Mouse (Mus musculus) small intestine, adult 2 months (tissue): ENCODE data around the gene Daam1. TPM values are rescaled to one million over a fixed set of nuclear protein-coding genes. Genes with fewer than 3 reads are reported as not detected.

ENCODE experiments used
- H3K27ac ChIP-seq: fragments of 200-500 bp; 2 replicates; pipeline ENCODE4 v1.5.1; 2012; ENCODE audit warnings: low read depth, low read length, control low read depth, inconsistent platforms; ENCODE audit not compliant: insufficient read depth
- H3K27me3 ChIP-seq: fragments of 200-500 bp; 2 replicates; pipeline ENCODE4 v1.6.1; 2012; ENCODE audit warnings: mild to moderate bottlenecking, moderate library complexity, low read length, inconsistent platforms; ENCODE audit not compliant: control insufficient read depth, insufficient read depth
- H3K36me3 ChIP-seq: fragments of 200-500 bp; 2 replicates; pipeline ENCODE4 v1.6.1; 2012; ENCODE audit warnings: mild to moderate bottlenecking, low read length, control low read depth, inconsistent platforms; ENCODE audit not compliant: control insufficient read depth, insufficient read depth
- H3K4me1 ChIP-seq: fragments of 200-500 bp; 2 replicates; pipeline ENCODE4 v1.6.1; 2012; ENCODE audit warnings: low read length, inconsistent platforms, mixed read lengths; ENCODE audit not compliant: control insufficient read depth, insufficient read depth, insufficient read length
- H3K4me3 ChIP-seq: fragments of 200-500 bp; 2 replicates; pipeline ENCODE4 v1.5.1; 2012; ENCODE audit warnings: low read depth, mild to moderate bottlenecking, control low read depth, inconsistent platforms, low read length, moderate library complexity
- CTCF ChIP-seq: fragments of 200-500 bp; IDR thresholded peaks from 2 replicates; pipeline ENCODE4 v1.5.1; 2012; ENCODE audit warnings: low read depth, mild to moderate bottlenecking, control low read depth, inconsistent platforms, low read length, moderate library complexity, mixed read lengths; ENCODE audit not compliant: insufficient replicate concordance, insufficient read length; ENCODE audit errors: extremely low read depth
- POLR2A ChIP-seq: fragments of 200-500 bp; IDR thresholded peaks from 2 replicates; pipeline ENCODE4 v1.6.1; 2012; ENCODE audit warnings: low read depth, mild to moderate bottlenecking, control low read depth, inconsistent platforms, low read length, moderate library complexity
- WGBS: fragments of 180-500 bp; shearing (Covaris S2); methylation state at CpG from one replicate; pipeline ENCODE4 v1.1.7; 2018; 5-methylcytosine and 5-hydroxymethylcytosine counted together
- polyA plus RNA-seq: library from polyadenylated mRNA; depleted of rRNA; stranded (reverse); fragments of >200 nt; gene quantifications from 2 replicates; pipeline ENCODE4 v1.2.3, GENCODE M21; 2012

Gene Daam1
- polyA plus RNA-seq, 1 experiment = 2.4 TPM

DNA sequence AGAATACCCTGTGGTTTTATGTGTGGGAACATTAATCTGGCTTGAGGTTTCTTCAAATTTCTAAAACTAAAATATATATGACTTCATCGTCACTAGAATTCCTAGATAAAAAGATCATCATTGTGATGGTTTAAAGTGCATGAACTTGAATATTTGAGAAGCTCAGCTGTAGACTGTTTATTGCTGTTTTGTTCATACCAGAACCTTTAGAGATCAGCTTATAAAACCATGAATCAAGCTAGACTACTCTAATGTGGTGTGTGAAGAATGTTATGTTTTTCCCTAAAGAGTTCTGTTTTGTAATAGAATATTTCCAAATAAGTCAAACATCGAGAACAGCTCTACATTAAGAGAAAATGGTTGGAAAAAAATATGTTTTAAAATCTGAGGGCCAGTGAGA lies 156.3 kb downstream of the Daam1 start:
- H3K27ac ChIP-seq = no peak overlapping the region
- TF ChIP-seq POLR2A (no peak), CTCF (no peak)
- WGBS = 91% methylated on average over 2 of the region's 2 CpGs
- no peak overlapping the region for H3K4me3 ChIP-seq
- H3K36me3 ChIP-seq = peaks cover 60% of the 10 kb centered on the region
- H3K27me3 ChIP-seq = no peaks in the 10 kb centered on the region
- no peaks in the 10 kb centered on the region for H3K4me1 ChIP-seq

DNA sequence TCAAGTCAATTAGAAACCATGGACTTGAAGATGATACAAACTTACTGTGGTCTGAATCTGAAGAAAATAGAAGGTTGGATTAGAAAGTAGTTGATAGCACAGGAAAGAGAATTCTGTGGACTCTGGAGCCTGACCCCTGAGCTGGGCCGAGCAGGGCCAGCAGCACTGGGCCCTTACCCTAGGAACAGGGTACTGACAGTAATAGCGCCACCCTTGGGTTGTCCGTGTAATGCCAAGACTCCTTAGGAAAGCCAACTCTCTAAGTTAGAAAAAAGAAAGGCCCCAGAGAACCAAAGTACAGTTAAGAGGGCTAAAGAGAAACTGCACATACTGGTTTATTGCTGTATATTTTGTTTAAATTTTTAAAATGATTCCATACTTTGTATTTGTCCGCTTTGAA lies 157.0 kb downstream of the Daam1 start:
- no peaks in the 10 kb centered on the region for H3K27me3 ChIP-seq
- H3K27ac ChIP-seq = no peak overlapping the region
- WGBS = 89% methylated on average over 4 of the region's 4 CpGs
- H3K4me1 ChIP-seq = no peaks in the 10 kb centered on the region
- H3K4me3 ChIP-seq = no peak overlapping the region
- peaks cover 60% of the 10 kb centered on the region for H3K36me3 ChIP-seq
- no peak for TF ChIP-seq POLR2A
- TF ChIP-seq CTCF = no peak

DNA sequence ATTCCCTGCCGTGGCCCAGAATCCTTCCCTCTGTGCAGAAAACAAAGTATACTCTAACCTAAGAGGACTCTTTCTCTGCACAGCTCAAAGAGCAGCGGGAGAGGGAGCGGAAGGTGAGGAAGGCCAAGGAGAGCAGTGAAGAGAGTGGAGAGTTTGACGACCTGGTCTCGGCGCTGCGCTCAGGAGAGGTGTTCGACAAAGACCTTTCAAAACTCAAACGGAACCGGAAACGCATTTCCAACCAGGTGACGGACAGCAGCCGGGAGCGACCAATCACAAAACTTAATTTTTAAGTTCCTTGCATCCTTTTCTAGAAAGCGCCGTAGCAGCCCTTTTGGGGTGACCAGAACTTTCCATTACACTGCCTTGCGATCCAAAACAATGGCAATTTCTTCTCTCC lies 158.7 kb downstream of the Daam1 start:
- TF ChIP-seq POLR2A = no peak
- Histone ChIP-seq H3K27ac (no peak overlapping the region), H3K4me1 (no peaks in the 10 kb centered on the region), H3K27me3 (no peaks in the 10 kb centered on the region), H3K36me3 (peaks cover 53% of the 10 kb centered on the region), H3K4me3 (no peak overlapping the region)
- WGBS = 96% methylated on average over 17 of the region's 17 CpGs

DNA sequence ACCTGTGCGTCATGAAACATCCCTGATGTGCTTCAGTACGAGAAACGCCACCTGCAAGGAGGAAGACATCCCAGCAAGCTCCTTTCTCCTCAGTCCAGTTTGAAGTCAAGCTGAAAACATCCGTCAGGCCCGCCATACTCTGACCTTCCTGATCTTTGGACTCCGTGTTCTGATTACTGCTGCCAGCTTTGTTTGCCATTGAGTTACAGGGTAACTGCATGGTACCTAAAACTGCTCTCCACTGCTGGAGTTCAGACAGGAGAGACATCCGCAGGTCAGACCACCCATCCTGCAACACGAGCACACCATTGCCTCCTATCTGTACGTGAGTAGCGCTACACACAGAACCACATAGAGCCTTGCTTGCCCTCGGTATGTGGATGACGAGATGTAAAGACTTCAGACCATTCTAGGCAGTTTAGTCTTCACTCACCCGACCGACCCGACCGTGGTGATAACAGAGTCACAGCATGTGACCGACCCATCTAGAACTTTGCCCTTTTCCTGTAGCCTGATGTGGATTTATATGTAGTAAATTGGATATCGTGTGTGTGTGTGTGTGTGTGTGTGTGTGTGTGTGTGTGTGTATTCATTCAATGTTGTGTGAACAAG lies 161.8 kb downstream of the Daam1 start:
- Histone ChIP-seq H3K36me3 (peaks cover 42% of the 10 kb centered on the region), H3K27me3 (no peaks in the 10 kb centered on the region), H3K27ac (no peak overlapping the region), H3K4me3 (no peak overlapping the region), H3K4me1 (no peaks in the 10 kb centered on the region)
- 61% methylated on average over 18 of the region's 18 CpGs for WGBS
- TF ChIP-seq POLR2A = no peak
- no peak for TF ChIP-seq CTCF

DNA sequence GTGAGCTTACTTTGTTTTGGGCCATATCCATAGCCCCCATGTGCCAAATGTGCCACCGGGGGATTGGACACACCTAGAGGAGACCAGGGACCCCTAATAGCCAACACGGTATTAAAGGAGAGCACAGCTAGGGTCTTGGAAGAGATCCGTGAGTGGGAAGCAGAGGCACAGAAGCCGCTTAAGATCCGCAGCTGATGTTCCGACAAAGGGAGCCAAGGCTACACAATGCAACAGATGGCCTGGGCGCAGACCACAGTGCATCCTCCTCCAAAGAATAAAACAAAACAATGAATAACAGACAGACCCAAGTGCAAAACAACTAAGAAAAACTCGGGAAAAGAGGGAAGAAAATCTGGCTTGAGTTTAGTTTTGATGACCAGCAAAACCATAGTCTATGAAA lies 165.0 kb downstream of the Daam1 start:
- H3K27me3 ChIP-seq = no peaks in the 10 kb centered on the region
- no peak overlapping the region for H3K4me3 ChIP-seq
- H3K27ac ChIP-seq = no peak overlapping the region
- no peaks in the 10 kb centered on the region; the same call in 1 of the 2 replicates for H3K4me1 ChIP-seq
- TF ChIP-seq CTCF = no peak
- TF ChIP-seq POLR2A = no peak
- WGBS = 90% methylated on average over 8 of the region's 8 CpGs
- H3K36me3 ChIP-seq = peaks cover 16% of the 10 kb centered on the region

DNA sequence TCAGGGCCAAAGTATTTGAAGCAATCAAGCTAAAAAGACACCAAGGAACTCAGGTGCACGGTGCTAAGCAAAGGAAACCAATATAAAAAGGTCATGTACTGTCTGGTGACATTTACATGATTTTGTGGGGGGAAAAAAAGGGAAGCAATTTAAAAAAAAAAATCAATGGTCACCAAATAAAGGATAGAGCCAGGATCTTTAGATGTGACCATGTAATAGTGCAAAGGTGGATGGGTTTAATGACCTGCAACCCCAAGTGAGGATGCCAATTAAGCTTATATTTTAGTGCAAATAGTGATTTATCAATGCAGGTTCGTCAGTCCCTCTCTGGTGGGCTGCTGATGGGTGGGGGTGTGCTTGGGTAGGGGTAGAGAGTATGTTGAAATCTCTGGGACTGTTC lies 166.0 kb downstream of the Daam1 start:
- TF ChIP-seq CTCF = no peak
- TF ChIP-seq POLR2A = no peak
- no peak overlapping the region for H3K27ac ChIP-seq
- no peaks in the 10 kb centered on the region; the same call in 1 of the 2 replicates for H3K4me1 ChIP-seq
- no peak overlapping the region for H3K4me3 ChIP-seq
- WGBS = 58% methylated on average over 2 of the region's 2 CpGs
- H3K27me3 ChIP-seq = no peaks in the 10 kb centered on the region
- H3K36me3 ChIP-seq = peaks cover 11% of the 10 kb centered on the region

DNA sequence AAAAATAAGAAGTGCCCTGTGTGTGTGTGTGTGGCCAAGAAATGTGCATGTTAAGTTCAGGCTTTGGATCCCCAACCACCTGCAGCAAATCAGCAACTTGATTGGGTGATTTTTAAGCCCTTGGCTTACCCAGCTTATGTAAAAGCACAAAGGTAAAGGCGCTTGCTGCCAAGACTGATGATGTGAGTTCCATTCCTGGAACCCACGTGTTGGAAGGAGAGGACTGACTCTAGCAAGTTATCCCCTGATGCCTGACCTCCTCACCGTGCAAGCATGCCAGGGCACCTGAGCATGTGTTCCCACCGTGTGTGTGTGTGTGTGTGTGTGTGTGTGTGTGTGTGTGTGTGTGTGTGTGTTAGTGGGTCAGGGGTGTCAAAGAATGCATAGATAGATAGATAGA lies 166.5 kb downstream of the Daam1 start:
- WGBS = 68% methylated on average over 4 of the region's 4 CpGs

More for the DNA sequence above, 166.5 kb downstream of the Daam1 start:
- Histone ChIP-seq H3K4me3 (no peak overlapping the region), H3K36me3 (peaks cover 9% of the 10 kb centered on the region), H3K4me1 (no peaks in the 10 kb centered on the region; the same call in 1 of the 2 replicates), H3K27me3 (no peaks in the 10 kb centered on the region), H3K27ac (no peak overlapping the region)
- TF ChIP-seq CTCF (no peak), POLR2A (no peak)
